Mouse (Mus musculus) adrenal gland, postnatal 14 days (tissue): ENCODE data around the gene Trem3. TPM values are rescaled to one million over a fixed set of nuclear protein-coding genes. Genes with fewer than 3 reads are reported as not detected.

Experiments used
- DNase-seq: peaks from one replicate; pipeline ENCODE4 v3.0.0; 2021; ENCODE audit warnings: mixed read lengths
- long read RNA-seq, 2 experiments: library from polyadenylated mRNA; stranded (forward); transcript quantifications; one replicate each; pipeline ENCODE4 v2.0.0; 2021
- total RNA-seq: library from RNA; stranded (reverse); gene quantifications from 2 replicates; pipeline ENCODE4 v1.2.3, GENCODE M21; 2021

Gene Trem3
- total RNA-seq: 0.48 TPM in 1 of 2 replicates, not detected in the other
- long read RNA-seq, experiment 1: 0 reads
- long read RNA-seq, experiment 2, partial matches to known transcripts: 0 of 1 reads
- long read RNA-seq, experiment 2, other reads (novel, unspliced or antisense): 0 of 1 reads

DNA sequence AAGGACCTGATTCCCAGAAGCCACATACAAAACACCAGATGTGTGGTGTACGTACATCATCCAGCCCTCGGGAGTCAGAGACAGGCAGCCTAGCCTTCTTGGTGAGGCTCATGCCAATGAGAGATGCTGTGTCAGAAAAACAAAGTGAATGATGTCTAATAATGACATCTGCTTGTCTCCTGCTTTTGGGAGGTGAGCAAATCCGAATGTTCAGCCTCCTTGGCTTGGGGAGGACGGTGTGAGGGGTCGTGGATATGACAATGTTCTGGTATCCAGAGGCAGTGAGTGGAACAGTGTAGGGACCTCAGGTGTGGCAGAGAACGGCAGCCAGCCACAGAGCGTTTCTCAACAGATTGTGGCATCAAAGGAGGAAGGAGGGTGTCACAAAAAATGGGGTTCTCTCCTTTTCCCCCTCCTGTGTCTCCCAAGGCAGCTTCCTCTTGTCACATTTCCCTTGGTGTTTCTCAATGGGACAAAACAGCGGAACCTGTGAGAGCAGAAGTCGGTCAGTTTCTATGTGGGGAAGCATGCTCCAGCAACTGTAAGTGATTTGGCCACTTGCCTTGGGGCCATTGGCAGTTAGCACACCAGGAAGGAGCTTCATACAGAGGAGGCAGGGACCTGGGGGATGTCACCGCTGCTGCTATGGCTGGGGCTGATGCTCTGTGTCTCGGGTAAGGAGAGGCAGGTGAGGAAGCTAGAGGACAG, at the start of gene Trem3:
TSS of gene Trem3 (plus strand) at position 557 of the 708 bp plus-strand sequence.
- no peak for DNase-seq

DNA sequence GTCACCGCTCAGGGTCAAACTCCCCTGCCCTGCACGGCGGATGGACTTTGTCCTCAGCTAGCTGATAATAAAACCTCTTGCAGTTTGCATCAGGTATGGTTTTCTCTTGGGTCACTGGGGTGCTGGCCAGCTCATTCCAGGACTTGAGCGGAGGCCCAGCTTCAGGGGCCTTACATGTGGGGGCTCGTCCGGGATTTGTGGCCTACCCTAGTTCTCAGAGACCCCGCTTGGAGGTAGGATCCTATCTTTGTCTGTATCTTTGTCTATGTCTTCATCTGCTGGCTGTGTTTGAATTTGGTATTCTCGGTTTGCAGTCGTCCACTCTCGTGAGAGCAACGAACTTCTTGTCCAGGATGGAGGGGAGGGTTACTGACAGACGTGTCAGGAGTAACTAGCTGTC, 44.5 kb upstream of the Trem3 start:
- DNase-seq: no peak

DNA sequence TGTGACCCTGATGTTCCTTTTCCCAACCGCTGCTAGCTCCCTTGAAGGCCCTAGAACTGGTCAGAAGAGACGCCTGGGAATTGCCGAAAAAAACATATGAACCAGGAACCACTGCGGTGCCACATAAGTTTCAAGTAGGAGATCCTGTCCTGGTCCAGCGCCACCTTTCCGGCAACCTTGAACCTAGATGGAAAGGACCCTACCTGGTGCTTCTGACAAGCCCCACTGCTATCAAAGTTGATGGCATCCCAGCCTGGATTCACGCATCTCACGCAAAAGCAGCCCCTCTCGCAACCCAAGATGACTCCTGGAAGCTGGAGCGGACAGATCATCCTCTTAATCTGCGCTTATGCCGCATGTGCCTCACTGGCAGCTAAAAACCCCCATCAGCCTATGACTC, 35.0 kb upstream of the Trem3 start:
- DNase-seq: no peak

DNA sequence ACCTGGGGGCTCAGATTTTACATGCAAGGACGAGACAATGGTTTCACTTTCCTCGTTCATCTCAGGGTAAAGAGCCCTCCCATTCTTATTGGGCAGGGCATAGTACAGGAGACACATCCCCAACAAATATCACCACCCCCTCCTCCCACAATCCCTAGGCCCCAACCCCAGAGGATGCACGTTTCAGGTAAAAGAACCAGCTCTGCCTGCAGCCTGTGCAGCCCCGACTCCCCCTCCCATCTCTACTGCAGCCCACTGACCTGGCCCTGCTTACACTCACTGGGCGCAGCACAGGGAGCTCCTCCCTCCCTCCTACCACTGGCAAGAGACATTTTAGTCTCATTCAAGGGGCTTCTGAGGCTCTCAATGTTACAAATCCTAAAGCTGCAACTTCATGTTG, 34.1 kb upstream of the Trem3 start:
- no peak for DNase-seq

DNA sequence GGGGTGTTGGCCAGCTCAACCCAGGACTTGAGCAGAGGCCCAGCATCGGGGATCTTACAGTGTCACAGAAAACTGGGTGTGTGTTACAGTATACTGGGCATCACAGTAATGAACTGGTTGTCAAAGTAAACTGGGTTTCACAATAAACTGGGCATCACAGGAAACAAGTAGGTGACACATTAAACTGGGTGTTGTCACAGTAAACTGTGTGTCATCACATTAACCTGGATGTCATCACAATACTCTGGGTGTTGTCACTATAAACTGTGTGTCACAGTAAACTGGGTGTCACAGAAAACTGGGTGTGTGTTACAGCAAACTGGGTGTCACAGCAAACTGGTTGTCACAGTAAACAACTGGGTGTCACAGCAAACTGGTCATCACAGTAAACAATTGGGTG, 32.1 kb upstream of the Trem3 start:
- DNase-seq: no peak

DNA sequence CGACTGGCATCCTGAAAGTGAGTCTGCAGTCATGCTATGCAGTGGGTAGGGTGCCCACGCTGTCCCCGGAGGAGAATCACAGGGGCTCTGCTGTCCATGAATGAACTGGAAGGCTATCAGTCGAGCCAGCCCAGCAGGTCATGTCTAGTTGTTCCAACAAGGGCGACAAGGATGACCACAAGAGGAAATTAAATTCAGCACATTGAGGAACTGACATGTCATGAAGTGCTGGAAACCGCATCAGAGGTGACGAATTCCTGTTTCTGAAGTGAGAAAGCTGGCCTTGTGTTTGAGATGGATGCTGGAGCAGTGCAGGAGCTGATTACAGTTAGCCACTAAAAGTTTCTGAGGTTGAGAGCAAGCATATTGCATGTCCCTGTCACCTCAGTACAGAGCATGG, 16.9 kb upstream of the Trem3 start:
- no peak for DNase-seq

DNA sequence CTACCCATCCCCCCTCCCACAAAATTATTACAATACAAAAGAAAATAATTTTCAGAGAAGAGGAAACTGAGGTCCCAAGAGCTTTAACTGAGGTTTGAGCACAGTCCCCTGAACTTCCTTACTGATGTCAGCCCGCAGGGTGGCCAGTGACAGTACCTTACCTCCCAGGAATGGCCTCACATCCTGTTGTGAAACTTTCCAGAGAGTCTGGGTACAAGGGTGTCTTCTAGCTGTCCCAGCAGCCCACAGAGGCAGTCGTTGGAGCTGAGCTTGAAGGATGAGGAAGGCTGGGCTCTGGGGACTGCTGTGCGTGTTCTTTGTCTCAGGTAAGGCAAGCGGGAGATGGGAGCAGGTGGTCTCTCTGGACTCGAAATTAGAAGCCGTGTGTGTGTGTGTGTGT, 15.1 kb upstream of the Trem3 start, which contains the start of gene Trem1:
TSS of gene Trem1 (plus strand) at position 251 of the 400 bp plus-strand sequence.
- DNase-seq: no peak

DNA sequence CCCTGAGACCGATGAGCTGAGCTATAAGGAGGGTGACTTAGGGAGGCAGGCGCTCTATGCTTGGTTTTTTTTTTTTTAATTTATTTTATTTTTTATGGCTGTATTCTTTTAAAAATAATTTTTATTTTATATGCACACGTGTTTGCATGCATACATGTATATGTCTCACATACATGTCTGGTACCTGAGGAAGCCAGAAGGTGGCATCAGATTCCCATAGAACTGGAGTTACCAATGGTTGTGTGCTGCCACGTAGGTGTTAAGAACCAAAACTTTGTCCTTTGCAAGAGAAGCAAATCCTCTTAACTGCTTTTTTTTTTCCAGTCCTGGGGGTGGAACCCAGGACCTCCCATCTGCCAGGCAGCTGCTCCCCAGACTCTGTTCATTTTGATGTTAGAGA, 13.8 kb upstream of the Trem3 start:
- no peak for DNase-seq

DNA sequence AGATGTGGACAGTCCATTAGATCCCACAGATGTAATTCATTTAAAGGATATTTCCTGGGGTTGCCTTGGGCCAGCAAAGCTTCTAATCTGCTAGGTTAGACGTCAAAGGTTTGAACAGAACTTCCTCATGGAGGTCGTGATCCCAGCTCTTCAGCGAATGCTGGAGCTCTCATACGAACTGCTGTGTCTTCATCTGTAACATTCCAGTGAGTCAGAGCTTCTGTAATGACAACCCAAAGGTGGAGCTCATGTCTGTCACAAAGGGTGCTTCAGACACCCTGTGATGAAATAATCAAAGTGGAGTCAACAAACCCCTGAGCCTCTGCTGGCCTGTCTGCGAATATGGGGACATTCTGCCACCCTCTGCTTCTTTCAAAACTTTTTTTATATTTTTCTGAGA, 13.0 kb upstream of the Trem3 start:
- DNase-seq: no peak

DNA sequence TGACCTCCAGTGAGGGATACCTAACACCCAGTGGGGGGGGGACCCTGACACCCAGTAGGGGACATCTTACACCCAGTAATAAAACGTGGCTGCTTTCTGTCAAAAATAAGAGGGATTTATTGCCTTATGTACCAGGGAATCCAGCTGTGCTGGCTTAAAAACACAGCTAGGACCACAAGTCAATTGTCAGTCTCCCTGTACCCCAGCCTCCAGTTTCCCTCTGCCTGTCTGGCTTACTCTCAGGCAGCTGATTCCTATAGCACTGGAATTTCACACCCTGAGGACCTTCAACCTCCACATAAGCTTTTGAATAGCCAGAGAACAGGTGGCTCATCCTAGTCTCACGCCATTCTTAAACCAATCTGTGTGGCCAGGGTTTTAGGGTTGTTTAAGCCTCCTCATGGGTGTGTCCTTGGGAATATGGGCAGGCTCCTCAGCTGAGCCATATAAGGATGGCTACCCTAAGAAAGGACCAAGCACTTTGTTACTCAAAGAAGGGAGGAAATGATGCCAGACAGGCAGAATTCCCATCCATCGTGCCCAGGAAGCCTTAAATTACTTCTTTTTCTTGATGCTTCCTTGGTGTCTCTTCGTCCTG, 11.7 kb upstream of the Trem3 start:
- no peak for DNase-seq

DNA sequence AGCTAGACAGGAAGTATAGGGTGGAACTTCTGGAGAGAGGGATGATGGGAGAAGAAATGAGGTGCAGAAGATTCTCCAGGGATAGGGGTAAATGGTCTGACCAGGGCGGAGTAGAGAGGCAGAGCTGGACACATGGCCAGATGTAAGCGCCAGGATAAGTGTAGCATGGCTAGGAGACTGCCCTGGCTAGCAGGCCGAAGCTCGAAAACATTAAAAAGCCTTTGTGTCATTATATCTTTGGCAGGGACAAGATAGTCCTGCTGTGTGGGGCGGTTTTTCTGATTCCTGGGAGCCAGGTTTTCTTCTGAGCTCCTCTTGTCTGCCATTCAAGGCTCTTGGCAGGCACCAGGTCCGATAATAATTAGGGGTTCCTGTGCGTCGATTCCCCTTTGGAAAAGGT, 10.0 kb upstream of the Trem3 start:
- DNase-seq: no peak

DNA sequence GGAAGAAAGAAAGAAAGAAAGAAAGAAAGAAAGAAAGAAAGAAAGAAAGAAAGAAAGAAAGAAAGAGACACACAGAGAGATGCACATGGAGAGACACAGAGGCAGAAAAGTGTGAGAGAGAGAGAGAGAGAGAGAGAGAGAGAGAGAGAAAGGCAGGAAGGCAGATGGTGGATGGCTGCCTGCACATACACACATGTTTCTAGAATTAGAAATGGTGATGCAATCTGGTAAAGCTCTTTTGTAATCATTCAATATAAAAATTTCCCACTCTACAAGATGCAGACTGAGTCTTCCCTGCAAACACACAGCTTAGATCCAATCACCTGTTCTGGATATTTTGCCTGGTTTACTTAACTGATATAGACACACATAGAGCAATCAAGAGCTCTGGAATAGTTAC, 1.5 kb downstream of the Trem3 start:
- no peak for DNase-seq

DNA sequence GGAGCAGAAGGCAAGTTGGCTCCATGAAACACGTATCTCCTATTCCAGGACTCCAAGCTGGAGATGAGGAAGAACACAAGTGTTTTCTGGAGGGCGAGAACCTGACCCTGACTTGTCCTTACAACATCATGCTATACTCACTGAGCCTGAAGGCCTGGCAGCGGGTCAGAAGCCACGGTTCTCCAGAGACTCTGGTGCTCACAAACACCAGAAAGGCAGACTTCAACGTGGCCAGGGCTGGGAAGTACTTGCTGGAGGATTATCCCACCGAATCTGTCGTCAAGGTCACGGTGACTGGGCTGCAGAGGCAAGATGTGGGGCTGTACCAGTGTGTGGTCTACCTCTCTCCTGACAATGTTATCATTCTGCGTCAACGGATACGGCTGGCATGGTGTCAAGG, 1.9 kb downstream of the Trem3 start:
- peak; percentile 37 for DNase-seq

DNA sequence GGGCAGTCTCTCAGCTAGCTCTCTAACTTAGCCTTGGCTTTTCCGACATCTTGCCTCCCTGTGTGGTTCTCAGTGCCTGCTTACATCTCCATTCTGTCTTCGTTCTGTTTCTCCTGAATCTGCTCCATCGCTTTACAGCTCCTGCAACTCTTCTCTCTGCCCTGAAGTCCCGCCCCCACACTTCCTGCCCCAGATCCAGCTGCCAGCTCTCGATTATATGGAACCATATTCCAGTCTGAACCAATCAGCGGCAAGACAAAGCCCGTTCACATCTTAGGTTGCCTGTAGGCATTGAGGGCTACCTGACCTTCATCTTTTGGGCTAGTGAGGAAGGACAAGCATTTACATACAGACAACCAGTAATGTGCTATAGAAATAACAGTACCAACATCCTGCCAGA, 3.1 kb downstream of the Trem3 start:
- DNase-seq: no peak

DNA sequence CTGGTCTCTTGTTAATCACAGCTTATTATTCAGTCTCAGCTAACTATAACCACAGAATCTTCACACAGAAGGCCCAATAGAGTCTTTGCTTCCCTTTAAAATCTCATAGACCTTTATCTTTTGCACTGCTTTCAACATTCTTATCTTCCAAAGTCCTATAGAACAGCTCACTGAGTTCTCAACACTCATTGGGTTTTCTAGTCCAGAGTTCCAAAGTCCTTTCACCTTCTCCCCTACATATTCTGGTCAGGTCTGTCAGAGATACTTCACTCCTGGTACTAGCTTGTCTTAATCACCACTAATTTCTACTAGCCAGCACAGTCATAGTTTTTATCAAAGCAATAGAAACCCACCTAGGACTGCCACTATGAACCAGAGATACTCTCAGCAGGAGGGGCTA, 9.0 kb downstream of the Trem3 start:
- no peak for DNase-seq

DNA sequence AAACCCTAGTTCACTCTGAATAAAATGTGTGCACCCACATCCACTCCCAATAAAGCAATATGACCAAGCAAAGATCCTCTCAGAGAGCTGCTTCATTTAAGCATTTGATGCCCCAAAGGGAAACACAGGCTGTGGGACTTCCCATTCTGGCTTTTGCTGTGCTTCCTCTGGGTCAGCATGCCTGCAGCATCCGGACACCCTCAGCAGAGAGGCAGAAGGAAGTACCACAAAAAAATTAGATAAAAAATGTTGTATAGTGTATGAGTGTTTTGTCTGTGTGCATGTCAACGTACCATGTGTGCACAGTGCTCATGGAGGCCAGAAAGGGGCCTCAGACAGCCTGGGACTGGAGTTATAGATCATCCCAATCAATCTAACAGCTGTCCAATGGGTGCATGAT, 14.3 kb downstream of the Trem3 start:
- DNase-seq: no peak

DNA sequence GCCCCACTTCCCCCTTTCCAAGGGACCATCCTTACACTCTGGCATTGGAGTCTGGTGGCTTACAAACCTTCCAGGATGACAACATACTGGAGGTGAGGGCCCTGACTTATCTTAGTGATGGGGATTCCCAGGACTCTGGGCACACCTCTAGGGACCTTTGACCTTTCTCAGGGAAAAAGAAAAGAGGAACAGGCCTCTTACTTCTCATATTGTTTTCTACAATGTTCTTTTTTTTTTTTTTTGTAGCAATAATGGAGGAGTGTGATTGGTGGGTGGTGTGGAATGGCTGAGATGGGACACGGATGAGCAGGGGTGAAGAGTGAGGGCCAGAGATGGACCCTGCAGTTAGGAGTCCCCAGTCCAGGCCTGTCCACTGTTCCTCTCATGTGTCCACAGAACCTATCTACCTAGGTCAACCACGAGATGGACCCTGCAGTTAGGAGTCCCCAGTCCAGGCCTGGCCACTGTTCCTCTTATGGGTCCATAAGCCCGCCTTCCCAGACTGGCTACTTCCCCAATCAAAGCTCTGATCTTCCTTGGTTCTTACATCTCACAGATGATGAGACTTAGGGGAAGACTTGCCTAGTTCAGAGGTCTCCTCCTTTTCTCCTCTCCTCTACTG, 16.3 kb downstream of the Trem3 start, which contains the start of gene Treml4:
TSS of gene Treml4 (plus strand) at position 555 of the 622 bp plus-strand sequence.
- DNase-seq: no peak

DNA sequence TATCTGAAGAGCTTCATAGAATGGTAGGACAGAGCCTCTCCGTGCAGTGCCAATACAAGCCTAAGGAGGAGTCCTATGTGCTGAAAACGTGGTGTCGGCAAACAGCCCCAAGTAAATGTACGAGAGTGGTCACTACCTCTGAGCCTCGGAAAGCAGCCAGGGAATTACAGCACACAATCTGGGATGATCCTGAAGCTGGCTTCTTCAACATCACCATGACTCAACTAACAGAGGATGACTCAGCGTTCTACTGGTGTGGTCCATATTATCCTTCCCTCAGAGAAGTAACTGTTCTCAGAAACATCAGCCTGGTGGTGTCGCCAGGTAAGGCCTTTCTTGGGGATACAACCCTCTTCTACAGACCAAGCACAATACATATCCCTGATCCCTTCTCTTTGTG, 17.1 kb downstream of the Trem3 start:
- no peak for DNase-seq

DNA sequence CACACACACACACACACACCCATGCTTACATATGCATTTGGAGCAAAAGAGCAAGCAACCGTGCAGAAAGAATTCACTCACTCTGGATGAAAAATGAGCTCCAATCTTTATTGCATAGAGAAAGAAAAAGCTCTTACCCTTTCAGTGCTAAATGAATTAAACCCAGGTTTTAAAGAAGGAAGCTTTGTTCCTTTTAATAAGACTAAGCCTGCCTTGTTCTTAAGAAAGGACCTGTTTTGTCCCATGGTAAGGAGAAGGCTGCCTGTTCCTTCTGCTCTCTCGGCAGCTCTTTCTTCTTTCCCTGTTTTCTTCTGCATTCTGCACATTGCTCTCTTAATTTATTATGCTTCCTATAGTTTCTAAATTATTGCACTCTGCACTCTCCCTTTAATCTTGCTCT, 18.6 kb downstream of the Trem3 start:
- DNase-seq: no peak

DNA sequence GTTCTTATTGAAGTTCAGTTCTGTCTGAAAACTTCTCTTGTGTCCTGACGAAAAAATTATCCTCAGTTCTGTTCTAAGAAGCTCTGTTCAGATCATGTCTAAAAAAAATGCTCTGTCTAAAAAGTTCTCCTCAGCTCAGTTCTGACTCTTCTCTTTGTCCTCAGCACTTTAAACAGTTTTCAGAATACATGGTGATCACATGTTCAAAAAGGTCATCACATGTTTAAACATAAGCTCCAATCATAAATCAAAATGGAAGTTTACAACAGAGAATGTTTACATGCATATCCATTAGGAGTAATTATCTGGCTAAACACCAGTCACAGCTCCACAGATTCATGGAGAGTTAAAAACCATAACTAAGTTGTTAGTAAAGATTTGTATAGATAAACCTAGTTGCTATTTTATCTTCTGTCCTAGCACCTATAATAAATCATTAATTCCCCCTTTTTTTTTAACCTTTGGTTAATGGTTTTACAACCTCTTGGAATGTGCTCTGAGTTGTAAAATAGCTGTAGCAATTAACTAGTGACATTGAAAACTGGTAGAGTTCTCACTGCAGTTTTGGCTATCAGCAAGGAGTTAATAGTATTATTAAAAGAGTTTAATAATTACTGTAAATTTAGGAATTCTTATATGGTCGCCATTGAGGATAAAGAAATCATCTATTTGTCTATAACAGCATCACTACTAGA, 19.2 kb downstream of the Trem3 start:
- no peak for DNase-seq

DNA sequence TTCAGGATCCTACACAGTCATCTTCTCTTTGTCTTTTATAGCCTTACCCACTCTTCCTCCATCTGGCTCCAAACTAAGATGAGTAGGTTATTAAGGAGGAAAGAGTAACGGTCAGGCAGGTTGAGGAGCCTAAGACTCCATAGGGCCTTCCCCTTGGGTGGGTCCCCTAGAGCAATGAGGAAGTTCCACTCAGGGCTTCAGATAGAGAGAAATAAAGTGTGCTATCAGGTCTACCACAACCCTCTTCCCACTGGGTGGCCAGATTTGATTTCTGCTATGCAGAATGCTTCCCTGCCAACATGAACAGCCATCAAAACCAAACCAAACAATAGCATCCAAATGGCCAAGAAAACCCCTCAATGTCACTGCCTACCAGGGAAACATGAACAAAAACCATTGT, 20.0 kb downstream of the Trem3 start:
- no peak for DNase-seq

DNA sequence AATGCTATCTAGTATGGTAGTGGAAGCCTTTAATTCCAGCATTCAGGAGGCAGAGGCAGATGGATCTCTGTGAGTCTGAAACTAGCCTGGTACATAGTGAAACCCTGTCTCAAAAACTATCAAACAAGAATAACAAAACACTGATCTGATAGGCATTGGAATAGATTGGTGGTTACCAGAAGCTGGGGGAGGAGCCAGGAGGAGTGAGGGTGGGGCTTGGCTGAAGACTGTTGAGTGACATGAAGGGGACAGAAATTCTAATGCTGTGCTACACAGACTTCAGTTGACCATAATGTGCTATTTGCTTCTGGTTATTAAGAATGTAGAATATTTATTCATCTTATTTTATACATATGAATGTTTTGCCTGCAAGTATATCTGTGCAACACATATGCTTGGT, 20.7 kb downstream of the Trem3 start:
- no peak for DNase-seq

DNA sequence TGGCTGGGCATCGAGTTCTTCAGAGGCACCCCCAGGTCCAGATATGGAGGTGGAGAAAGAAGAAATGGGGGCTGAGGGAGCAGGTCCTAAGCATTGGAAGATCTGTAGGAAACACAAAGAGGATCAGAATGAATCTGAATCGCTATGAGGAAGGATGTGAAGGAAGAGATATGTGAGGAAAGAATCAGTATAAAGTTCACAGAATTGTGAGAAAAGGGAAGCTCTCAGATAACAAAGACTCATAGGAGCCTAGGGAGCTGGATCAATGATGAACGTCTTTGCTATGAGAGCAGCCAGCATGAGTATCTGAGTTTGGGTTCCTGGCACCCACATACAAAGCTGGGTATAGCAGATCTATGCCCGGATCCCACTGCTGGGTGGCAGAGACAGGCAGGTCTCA, 22.3 kb downstream of the Trem3 start:
- no peak for DNase-seq
